Comparison of ENCODE assay signal across 6 mouse cellular contexts in the genomic region with DNA sequence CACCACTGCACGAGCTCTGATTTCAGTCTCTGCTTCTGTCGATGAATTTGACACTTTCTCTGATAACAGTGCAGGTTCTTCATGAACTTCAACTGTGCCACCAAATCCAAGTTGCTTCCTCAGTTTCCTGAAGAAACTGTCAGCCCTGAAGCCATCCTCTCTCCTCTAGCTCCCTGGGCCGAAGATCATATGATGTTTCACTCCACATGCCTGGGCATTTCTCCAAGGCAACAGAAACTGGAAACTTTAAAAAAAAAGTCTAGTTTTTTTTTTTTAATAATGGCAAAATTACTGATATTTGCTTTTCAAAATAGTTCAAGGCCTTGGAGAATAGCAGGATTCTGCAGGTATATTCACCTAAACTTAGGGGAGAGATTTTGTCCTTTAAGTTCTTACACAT.
"Had no signal": no experiment of that assay in that cellular context is flagged by ENCODE, and none has a peak within 500 bp of the region (broad histone marks: within the 10 kb centered on the region; RNA-seq: fewer than 3 reads in every experiment).

No protein-coding gene starts in this region.

- DNase-seq: liver, postnatal 0 days; lung, adult 2 months; lung, postnatal 36 days; right cerebral cortex, postnatal 14 days; thymus, adult 2 months; thymus, postnatal 36 days had no signal
